Mouse (Mus musculus): ENCODE measurements around the gene Mylip. TPM values are rescaled to one million over a fixed set of nuclear protein-coding genes. Genes with fewer than 3 reads are reported as not detected.
A peak's percentile ranks its signal among the peaks of the same experiment; 100 is the strongest.

The Mylip gene
- polyA plus RNA-seq, 2 experiments, result 3.3 to 8.2 TPM

DNA sequence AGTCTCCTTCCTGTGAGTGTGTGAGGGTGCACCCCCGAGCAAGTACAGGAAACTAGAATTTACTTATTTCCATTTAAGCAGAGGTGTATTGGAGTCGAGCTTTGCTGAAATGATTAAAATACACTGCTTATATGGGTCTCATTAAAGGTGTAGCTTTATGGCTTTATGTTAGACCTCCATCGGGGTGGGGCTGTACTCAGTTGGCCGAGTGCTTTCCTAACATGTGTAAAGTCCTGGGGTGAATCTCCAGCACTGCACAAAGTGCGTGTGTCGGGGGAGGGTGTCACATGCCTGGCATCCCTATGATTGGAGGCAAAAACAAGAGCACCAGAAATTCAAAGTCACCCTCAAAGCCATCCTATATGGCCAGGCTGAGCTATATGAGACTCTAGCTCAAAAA, 49.3 kb downstream of the Mylip start:
- TF ChIP-seq EP300 (IDR thresholded peaks at IDR 0.05; ENCODE audit: low read depth) (no peak), CTCF (IDR thresholded peaks at IDR 0.05; ENCODE audit: low read depth) (no peak)
- DNase-seq (ENCODE audit: low read depth in 3 of 3, low spot score in 3 of 3) (no peak), ATAC-seq (ENCODE audit: insufficient read depth) (no peak)
- Histone ChIP-seq H3K4me3 (ENCODE audit: insufficient read depth in 1 of 2, low read depth in 2 of 2, low read length in 2 of 2) (no peak overlapping the region), H3K4me2 (ENCODE audit: low read depth) (no peak overlapping the region), H3K9me3 (ENCODE audit: control insufficient read depth, low read length) (no peaks in the 10 kb centered on the region), H3K27me3 (ENCODE audit: control insufficient read depth, insufficient read depth, low read length) (peaks cover 3% of the 10 kb centered on the region; the same call in 1 of the 2 replicates), H3K36me3 (replicated peaks; ENCODE audit: control insufficient read depth, insufficient read depth, low read depth) (no peaks in the 10 kb centered on the region), H3K9ac (replicated peaks) (no peak overlapping the region), H3K27ac (no peak overlapping the region), H3K4me1 (replicated peaks; ENCODE audit: control insufficient read depth in 2 of 2, insufficient read depth in 2 of 2, low read length in 1 of 2) (peaks cover 5 to 10% of the 10 kb centered on the region in 2 experiments)
- WGBS (ENCODE audit: insufficient replicate concordance), result 74% methylated on average over 6 of the region's 6 CpGs

DNA sequence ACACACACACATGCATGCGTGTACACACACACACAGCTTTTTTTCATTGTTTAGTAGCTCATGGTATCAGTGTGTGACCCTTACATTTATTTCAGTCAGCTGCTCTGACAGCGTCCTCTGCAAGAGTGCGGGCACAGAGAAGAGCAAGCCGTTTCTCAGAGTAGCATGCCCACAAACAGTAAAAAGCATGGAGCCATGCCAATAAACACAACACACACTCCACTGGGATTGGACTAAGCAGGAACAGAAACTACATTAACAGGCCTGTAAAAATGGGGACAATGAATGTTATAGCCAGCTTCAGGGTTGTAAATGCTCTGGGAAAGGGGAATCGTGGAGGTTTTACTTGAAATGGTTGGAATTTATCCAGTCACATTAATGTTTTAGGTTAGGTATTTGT, 50.7 kb downstream of the Mylip start:
- Histone ChIP-seq H3K4me1 (replicated peaks; ENCODE audit: control insufficient read depth in 2 of 2, insufficient read depth in 2 of 2, low read length in 1 of 2) (peaks cover 5 to 16% of the 10 kb centered on the region in 2 experiments), H3K36me3 (replicated peaks; ENCODE audit: control insufficient read depth, insufficient read depth, low read depth) (no peaks in the 10 kb centered on the region), H3K27ac (no peak overlapping the region), H3K27me3 (ENCODE audit: control insufficient read depth, insufficient read depth, low read length) (peaks cover 3% of the 10 kb centered on the region; the same call in 1 of the 2 replicates), H3K4me2 (ENCODE audit: low read depth) (no peak overlapping the region), H3K9ac (replicated peaks) (no peak overlapping the region), H3K4me3 (ENCODE audit: insufficient read depth in 1 of 2, low read depth in 2 of 2, low read length in 2 of 2) (no peak overlapping the region), H3K9me3 (ENCODE audit: control insufficient read depth, low read length) (no peaks in the 10 kb centered on the region)
- TF ChIP-seq CTCF (IDR thresholded peaks at IDR 0.05; ENCODE audit: low read depth) (no peak), EP300 (IDR thresholded peaks at IDR 0.05; ENCODE audit: low read depth) (no peak)
- DNase-seq (ENCODE audit: low read depth in 3 of 3, low spot score in 3 of 3) (no peak), ATAC-seq (ENCODE audit: insufficient read depth) (no peak)
- WGBS (ENCODE audit: insufficient replicate concordance), result 82% methylated on average over 5 of the region's 5 CpGs

DNA sequence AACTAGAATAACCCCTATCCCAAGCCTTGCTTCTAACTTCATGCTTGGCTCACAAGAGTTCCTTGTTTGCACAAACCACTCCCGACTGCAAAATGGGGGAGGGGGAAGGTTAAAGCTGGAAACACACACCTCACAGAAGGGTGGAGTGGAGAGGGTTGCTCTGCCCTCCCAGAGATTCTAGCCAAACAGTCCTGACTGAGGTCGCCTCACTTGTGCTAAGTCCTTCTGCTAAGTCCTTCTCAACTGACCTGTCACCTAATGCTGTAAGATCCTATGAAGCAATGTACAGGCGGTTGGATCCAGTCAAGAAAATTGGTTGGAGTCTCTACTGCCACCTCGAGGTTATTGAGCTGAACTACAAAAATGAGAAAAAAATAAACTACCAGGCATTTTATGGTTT, 52.9 kb downstream of the Mylip start:
- Histone ChIP-seq H3K9me3 (ENCODE audit: control insufficient read depth, low read length) (no peaks in the 10 kb centered on the region), H3K27me3 (ENCODE audit: control insufficient read depth, insufficient read depth, low read length) (no peaks in the 10 kb centered on the region; the same call in none of the 2 replicates), H3K4me1 (replicated peaks; ENCODE audit: control insufficient read depth in 2 of 2, insufficient read depth in 2 of 2, low read length in 1 of 2) (peaks cover 5 to 16% of the 10 kb centered on the region in 2 experiments), H3K9ac (replicated peaks) (no peak overlapping the region), H3K4me2 (ENCODE audit: low read depth) (no peak overlapping the region), H3K36me3 (replicated peaks; ENCODE audit: control insufficient read depth, insufficient read depth, low read depth) (no peaks in the 10 kb centered on the region), H3K4me3 (ENCODE audit: insufficient read depth in 1 of 2, low read depth in 2 of 2, low read length in 2 of 2) (no peak overlapping the region), H3K27ac (no peak overlapping the region)
- 3% methylated on average over 4 of the region's 4 CpGs for WGBS (ENCODE audit: insufficient replicate concordance)
- no peak for ATAC-seq (ENCODE audit: insufficient read depth)
- TF ChIP-seq EP300 (IDR thresholded peaks at IDR 0.05; ENCODE audit: low read depth) (no peak), CTCF (IDR thresholded peaks at IDR 0.05; ENCODE audit: low read depth) (peak; percentile 75)
- DNase-seq (ENCODE audit: low read depth in 3 of 3, low spot score in 3 of 3), result peak in 2 of 3 experiments; percentile 41 to 47

GRCm38 (mm10) chr13:45442918-45443535, 53.5 kb downstream of the Mylip start:
- H3K9me3 ChIP-seq (ENCODE audit: control insufficient read depth, low read length), result no peaks in the 10 kb centered on the region
- ATAC-seq (ENCODE audit: insufficient read depth), result no peak; the same call in 1 of the 2 replicates
- DNase-seq (ENCODE audit: low read depth in 3 of 3, low spot score in 3 of 3), result no peak
- no peaks in the 10 kb centered on the region for H3K36me3 ChIP-seq (replicated peaks; ENCODE audit: control insufficient read depth, insufficient read depth, low read depth)
- no peaks in the 10 kb centered on the region; the same call in none of the 2 replicates for H3K27me3 ChIP-seq (ENCODE audit: control insufficient read depth, insufficient read depth, low read length)
- no peak overlapping the region; the same call in 1 of the 2 replicates for H3K9ac ChIP-seq (replicated peaks)
- 11% methylated on average over 8 of the region's 8 CpGs for WGBS (ENCODE audit: insufficient replicate concordance)
- H3K4me1 ChIP-seq (replicated peaks; ENCODE audit: control insufficient read depth in 2 of 2, insufficient read depth in 2 of 2, low read length in 1 of 2), result peaks cover 5 to 16% of the 10 kb centered on the region in 2 experiments
- no peak overlapping the region for H3K4me3 ChIP-seq (ENCODE audit: insufficient read depth in 1 of 2, low read depth in 2 of 2, low read length in 2 of 2)
- H3K4me2 ChIP-seq (ENCODE audit: low read depth), result peak overlapping the region; percentile 4; the same call in 1 of the 2 replicates
- TF ChIP-seq CTCF (IDR thresholded peaks at IDR 0.05; ENCODE audit: low read depth), result no peak
- H3K27ac ChIP-seq, result no peak overlapping the region

- no peak for ATAC-seq (ENCODE audit: insufficient read depth)
- no peak for TF ChIP-seq CTCF (IDR thresholded peaks at IDR 0.05; ENCODE audit: low read depth)
- no peak for TF ChIP-seq EP300 (IDR thresholded peaks at IDR 0.05; ENCODE audit: low read depth)
- H3K27ac ChIP-seq, result no peak overlapping the region
- H3K9ac ChIP-seq (replicated peaks), result no peak overlapping the region
- 68% methylated on average over 8 of the region's 8 CpGs for WGBS (ENCODE audit: insufficient replicate concordance)
- no peaks in the 10 kb centered on the region for H3K36me3 ChIP-seq (replicated peaks; ENCODE audit: control insufficient read depth, insufficient read depth, low read depth)
- no peak for DNase-seq (ENCODE audit: low read depth in 3 of 3, low spot score in 3 of 3)
- H3K4me1 ChIP-seq (replicated peaks; ENCODE audit: control insufficient read depth in 2 of 2, insufficient read depth in 2 of 2, low read length in 1 of 2), result peaks cover 5 to 16% of the 10 kb centered on the region in 2 experiments
- no peaks in the 10 kb centered on the region; the same call in none of the 2 replicates for H3K27me3 ChIP-seq (ENCODE audit: control insufficient read depth, insufficient read depth, low read length)
- no peak overlapping the region for H3K4me3 ChIP-seq (ENCODE audit: insufficient read depth in 1 of 2, low read depth in 2 of 2, low read length in 2 of 2)
- no peak overlapping the region for H3K4me2 ChIP-seq (ENCODE audit: low read depth)
- H3K9me3 ChIP-seq (ENCODE audit: control insufficient read depth, low read length), result no peaks in the 10 kb centered on the region
These were observed 54.7 kb downstream of the Mylip start for GRCm38 (mm10) chr13:45444220-45444619.

All from liver, embryonic 14.5 days (tissue).